Mouse (Mus musculus): ENCODE results near the gene Smok3c. TPM values are rescaled to one million over a fixed set of nuclear protein-coding genes. Genes with fewer than 3 reads are reported as not detected.
"Not testable (repeated sequence)": the region's sequence is repeated elsewhere in the genome, so short reads cannot be mapped to it uniquely, and the experiment has no call there.

Smok3c gene
- polyA plus RNA-seq (2015; fragmentation: Nextera tagmentation; extraction: Ambion mirVana): not detected in 2 replicates

DNA sequence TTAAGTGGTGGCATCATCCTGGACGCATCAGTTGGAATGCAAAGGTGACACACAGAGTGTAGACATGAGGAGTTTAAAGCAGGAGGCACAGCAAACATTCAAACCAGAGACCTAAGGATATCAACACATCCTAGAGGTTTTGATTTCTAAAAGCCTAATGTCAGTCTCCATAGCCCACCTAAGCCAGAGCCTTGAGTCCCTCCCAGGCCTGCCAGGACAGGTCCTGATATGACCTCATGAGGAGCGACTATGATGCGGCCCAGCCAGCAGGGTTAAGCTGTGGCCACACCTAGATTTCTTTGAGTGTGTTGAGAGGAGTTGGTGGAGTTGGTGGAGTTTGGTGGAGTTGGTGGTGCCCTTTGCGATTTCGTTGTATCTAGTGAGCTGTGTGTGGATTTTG is at the start of gene Smok3c:
TSS of gene Smok3c (plus strand) at position 301 of the 400 bp plus-strand sequence.
- H3K9me3 ChIP-seq; H3K36me3 ChIP-seq; H3K27me3 ChIP-seq; ATAC-seq (replicated peaks); H3K4me3 ChIP-seq; H3K4me2 ChIP-seq (replicated peaks); H3K27ac ChIP-seq (replicated peaks); H3K4me1 ChIP-seq; H3K9ac ChIP-seq (replicated peaks): not testable (repeated sequence)
- WGBS: no CpG with 5 or more reads among the region's 5 CpGs

DNA sequence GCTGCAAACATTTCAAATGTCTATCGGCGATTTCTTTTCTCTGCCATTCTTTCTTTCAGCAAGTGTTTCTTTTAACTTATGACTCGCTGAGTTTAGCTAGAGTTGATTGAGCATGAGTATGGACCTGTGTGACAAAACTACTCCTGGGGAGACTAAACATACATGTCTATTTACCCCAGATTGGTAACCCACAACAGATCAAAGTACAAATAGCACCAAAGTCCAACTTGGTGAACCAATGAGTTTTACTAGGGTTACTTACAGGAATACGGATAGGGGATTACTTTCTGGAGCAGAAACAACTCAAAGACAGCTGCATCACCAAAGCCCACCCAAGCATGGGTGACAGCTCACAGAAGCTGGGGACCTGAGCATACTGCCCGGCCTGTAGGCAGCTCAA is 43.6 kb upstream of the Smok3c start:
- no peak overlapping the region for H3K4me3 ChIP-seq
- H3K4me1 ChIP-seq: no peaks in the 10 kb centered on the region
- no peaks in the 10 kb centered on the region for H3K36me3 ChIP-seq
- ATAC-seq (replicated peaks): no peak
- H3K9ac ChIP-seq (replicated peaks): no peak overlapping the region
- H3K27me3 ChIP-seq: no peaks in the 10 kb centered on the region
- no peak overlapping the region for H3K4me2 ChIP-seq (replicated peaks)
- WGBS: 89% methylated on average over 5 of the region's 5 CpGs
- no peaks in the 10 kb centered on the region for H3K9me3 ChIP-seq
- H3K27ac ChIP-seq (replicated peaks): no peak overlapping the region

DNA sequence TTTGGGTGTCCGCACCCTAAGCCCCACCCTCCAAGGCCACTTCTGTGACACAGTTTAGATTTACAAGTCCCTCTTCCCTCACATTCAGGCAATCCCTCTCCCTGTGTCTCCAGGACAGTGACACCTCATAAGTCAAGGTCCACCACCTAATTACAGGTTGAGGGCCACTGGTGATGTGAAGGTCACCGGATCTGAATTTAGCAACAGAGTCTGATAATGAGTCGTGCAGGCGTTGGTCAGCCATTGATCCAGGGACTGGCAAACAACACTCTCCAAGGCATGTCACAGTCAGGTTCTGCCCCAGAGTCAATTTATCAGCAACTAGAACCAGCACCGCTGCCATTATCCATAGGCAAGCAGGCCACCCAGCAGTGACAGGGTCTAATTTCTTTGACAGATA is 40.6 kb upstream of the Smok3c start:
- H3K36me3 ChIP-seq: no peaks in the 10 kb centered on the region
- no peak for ATAC-seq (replicated peaks)
- H3K9ac ChIP-seq (replicated peaks): no peak overlapping the region
- H3K4me3 ChIP-seq: no peak overlapping the region
- WGBS: 97% methylated on average over 5 of the region's 5 CpGs
- no peaks in the 10 kb centered on the region for H3K4me1 ChIP-seq
- no peak overlapping the region for H3K27ac ChIP-seq (replicated peaks)
- H3K9me3 ChIP-seq: no peaks in the 10 kb centered on the region
- H3K27me3 ChIP-seq: no peaks in the 10 kb centered on the region
- H3K4me2 ChIP-seq (replicated peaks): no peak overlapping the region

DNA sequence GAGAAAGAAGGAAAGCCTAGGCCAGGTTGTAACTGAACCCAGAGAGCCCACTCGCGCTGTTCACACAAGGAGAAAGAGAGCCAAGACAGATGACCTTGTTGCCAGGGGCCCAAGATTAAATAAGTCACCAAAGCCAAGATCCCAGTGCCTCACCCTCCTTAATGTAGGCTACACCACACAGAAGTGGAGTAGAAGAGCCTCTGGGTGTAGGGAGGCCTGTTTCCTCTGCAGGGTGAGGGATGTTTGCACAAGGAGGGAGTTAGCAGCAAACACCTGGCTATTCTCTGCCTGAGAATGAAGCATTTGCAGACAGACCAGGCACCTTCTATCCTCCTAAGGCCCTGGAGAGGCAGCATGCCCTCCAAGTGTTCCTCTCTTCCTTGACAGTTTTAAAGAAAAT is 36.5 kb upstream of the Smok3c start:
- WGBS: 96% methylated on average over 2 of the region's 2 CpGs
- Histone ChIP-seq H3K27me3 (no peaks in the 10 kb centered on the region), H3K27ac (replicated peaks) (no peak overlapping the region), H3K4me2 (replicated peaks) (no peak overlapping the region), H3K4me3 (no peak overlapping the region), H3K36me3 (no peaks in the 10 kb centered on the region), H3K9ac (replicated peaks) (no peak overlapping the region), H3K9me3 (no peaks in the 10 kb centered on the region), H3K4me1 (no peaks in the 10 kb centered on the region)
- no peak for ATAC-seq (replicated peaks)

DNA sequence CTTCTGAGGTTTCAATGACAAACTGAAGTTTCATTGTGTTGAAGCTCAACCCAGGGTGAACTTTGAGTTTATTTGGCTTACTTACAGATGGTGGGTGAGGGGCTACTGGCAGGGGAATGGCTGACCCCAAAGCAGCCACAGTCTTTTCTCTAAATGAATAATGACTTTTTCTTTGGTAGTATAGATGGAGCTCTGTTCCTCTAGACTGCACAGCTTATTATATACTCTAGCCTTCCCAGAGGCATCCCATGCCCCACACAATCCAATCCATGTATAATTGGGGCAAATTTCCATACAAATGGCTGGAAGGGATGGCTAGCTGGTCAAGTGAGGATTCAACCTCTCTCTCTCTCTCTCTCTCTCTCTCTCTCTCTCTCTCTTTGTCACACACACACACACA is 36.0 kb upstream of the Smok3c start:
- no peak overlapping the region for H3K9ac ChIP-seq (replicated peaks)
- no peak for ATAC-seq (replicated peaks)

DNA sequence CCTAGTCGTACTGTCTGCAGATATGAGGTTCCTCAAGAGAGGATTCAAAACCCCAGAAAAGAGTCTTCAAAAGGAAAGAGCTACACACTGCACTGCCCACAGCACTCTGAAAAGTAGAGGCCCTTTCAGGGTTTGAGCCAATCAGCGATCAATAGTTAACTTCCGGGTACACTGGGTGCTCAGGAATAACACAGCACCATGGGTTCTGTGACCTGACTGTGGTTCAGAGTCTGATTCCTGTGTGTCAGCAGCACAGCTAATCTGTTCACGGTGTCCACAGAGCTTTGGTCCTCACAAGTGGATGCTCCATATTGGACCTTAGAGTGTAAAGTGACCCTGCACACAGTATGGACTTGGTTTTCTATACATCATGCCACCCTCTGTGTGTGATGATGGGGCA is 33.4 kb upstream of the Smok3c start:
- not testable (repeated sequence) for H3K4me3 ChIP-seq; H3K27ac ChIP-seq (replicated peaks); H3K9me3 ChIP-seq; H3K9ac ChIP-seq (replicated peaks); ATAC-seq (replicated peaks); H3K4me2 ChIP-seq (replicated peaks); H3K27me3 ChIP-seq; H3K4me1 ChIP-seq; H3K36me3 ChIP-seq
- 92% methylated on average over 4 of the region's 4 CpGs for WGBS

More for the DNA sequence above, 36.0 kb upstream of the Smok3c start:
- no peak overlapping the region for H3K4me3 ChIP-seq
- H3K4me1 ChIP-seq: no peaks in the 10 kb centered on the region
- no peaks in the 10 kb centered on the region for H3K27me3 ChIP-seq
- H3K27ac ChIP-seq (replicated peaks): no peak overlapping the region
- no peak overlapping the region for H3K4me2 ChIP-seq (replicated peaks)
- no peaks in the 10 kb centered on the region for H3K9me3 ChIP-seq
- no peaks in the 10 kb centered on the region for H3K36me3 ChIP-seq

DNA sequence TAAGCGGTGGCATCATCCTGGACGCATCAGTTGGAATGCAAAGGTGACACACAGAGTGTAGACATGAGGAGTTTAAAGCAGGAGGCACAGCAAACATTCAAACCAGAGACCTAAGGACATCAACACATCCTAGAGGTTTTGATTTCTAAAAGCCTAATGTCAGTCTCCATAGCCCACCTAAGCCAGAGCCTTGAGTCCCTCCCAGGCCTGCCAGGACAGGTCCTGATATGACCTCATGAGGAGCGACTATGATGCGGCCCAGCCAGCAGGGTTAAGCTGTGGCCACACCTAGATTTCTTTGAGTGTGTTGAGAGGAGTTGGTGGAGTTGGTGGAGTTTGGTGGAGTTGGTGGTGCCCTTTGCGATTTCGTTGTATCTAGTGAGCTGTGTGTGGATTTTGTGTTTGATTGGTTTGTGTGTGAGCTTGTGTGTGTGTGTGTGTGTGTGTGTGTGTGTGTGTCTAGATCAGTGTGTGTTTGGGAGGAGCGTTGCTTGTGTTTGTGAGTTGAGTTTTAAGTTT is 32.0 kb upstream of the Smok3c start, which contains the start of the genes Smok3a and Smok3b:
TSS of gene Smok3a (plus strand) at position 301 of the 519 bp plus-strand sequence.
TSS of gene Smok3b (plus strand) at position 469 of the 519 bp plus-strand sequence.
- H3K36me3 ChIP-seq: not testable (repeated sequence)

DNA sequence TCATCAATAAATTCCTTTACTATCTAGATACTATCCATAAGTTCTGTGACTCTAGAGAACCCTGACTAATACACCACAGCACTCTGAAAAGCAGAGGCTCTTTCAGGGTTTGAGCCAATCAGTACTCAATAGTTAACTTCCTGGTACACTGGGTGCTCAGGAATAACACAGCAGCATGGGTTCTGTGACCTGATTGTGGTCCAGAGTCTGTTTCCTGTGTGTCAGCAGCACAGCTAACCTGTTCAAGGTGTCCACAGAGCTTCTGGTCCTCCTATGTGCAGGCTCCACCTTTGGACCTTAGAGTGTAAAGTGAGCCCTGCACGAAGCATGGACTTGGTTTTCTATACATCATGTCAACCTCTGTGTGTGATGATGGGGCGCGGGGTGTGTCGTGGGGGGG is 20.8 kb downstream of the Smok3c start:
- WGBS: 96% methylated on average over 4 of the region's 4 CpGs
- Histone ChIP-seq H3K4me1 (no peaks in the 10 kb centered on the region), H3K4me3 (no peak overlapping the region), H3K27ac (replicated peaks) (no peak overlapping the region), H3K27me3 (no peaks in the 10 kb centered on the region), H3K36me3 (no peaks in the 10 kb centered on the region), H3K4me2 (replicated peaks) (no peak overlapping the region), H3K9me3 (no peaks in the 10 kb centered on the region), H3K9ac (replicated peaks) (no peak overlapping the region)
- ATAC-seq (replicated peaks): no peak

More for the DNA sequence above, 32.0 kb upstream of the Smok3c start, which contains the start of the genes Smok3a and Smok3b:
- H3K4me3 ChIP-seq; H3K9me3 ChIP-seq; ATAC-seq (replicated peaks); H3K27ac ChIP-seq (replicated peaks); H3K27me3 ChIP-seq; H3K4me1 ChIP-seq; H3K4me2 ChIP-seq (replicated peaks); H3K9ac ChIP-seq (replicated peaks): not testable (repeated sequence)
- 96% methylated on average over 3 of the region's 7 CpGs for WGBS

DNA sequence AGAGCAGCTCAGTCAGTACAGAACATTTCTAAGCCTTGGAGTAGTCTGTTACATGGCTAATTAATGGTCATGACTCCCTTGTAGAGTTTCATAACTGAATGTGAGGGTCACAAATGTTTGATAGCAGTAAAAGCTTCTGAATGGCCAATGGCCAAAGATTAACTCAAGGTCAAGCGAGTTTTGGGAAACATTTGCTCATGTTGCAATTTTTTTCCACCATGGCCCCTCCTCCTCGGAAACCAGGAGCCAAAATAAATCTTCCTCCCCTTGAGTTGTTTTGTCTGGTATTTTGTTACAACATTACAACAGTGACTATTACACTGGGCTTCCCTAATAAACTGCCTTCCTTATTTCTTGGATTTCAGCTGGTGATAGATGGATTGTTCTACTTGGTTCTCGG is 22.7 kb downstream of the Smok3c start:
- WGBS: 81% methylated on average over 3 of the region's 3 CpGs
- no peak overlapping the region for H3K4me2 ChIP-seq (replicated peaks)
- H3K27ac ChIP-seq (replicated peaks): no peak overlapping the region
- H3K27me3 ChIP-seq: no peaks in the 10 kb centered on the region
- H3K4me1 ChIP-seq: no peaks in the 10 kb centered on the region
- no peaks in the 10 kb centered on the region for H3K36me3 ChIP-seq
- no peaks in the 10 kb centered on the region for H3K9me3 ChIP-seq
- no peak for ATAC-seq (replicated peaks)
- H3K9ac ChIP-seq (replicated peaks): no peak overlapping the region
- no peak overlapping the region for H3K4me3 ChIP-seq

DNA sequence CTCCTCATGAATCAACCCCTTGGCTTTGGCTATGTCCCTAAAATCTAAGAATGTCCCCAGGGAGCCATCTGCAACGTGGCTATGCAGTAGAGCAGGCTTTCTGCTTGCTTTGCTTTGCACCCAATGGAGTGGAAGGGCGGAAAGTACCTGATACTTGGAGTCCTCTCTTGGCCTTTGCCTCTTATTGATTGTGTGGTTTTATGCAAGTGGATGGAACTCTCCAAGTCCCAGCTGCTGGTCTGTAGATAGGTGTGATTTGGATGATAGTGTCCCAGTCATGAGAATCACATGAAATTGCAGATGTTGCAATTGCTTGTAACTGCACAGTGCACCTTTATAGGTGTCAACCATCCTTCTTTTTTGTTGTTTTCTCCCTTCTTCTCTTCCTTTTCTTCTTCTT is 23.2 kb downstream of the Smok3c start:
- Histone ChIP-seq H3K4me3 (no peak overlapping the region), H3K27me3 (no peaks in the 10 kb centered on the region), H3K9me3 (no peaks in the 10 kb centered on the region), H3K4me1 (no peaks in the 10 kb centered on the region), H3K27ac (replicated peaks) (no peak overlapping the region), H3K9ac (replicated peaks) (no peak overlapping the region), H3K36me3 (no peaks in the 10 kb centered on the region), H3K4me2 (replicated peaks) (no peak overlapping the region)
- WGBS: 59% methylated on average over 2 of the region's 2 CpGs
- no peak for ATAC-seq (replicated peaks)

DNA sequence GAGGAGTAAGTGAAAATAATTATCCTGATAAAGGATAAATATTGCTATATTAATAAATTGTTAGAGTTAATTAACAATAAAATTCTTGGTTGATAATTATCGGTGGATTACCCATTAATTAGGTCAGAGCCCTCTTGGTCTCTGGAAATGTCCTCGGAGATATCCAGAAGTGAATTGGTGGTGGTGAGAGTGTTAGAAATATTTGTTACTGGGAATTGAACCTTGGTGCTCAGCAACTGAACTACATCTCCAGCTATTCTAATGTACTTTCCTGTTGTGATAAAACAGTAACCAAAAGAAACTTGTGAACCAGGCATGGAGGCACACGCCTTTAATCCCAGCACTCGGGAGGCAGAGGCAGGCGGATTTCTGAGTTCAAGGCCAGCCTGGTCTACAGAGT is 27.5 kb downstream of the Smok3c start:
- H3K36me3 ChIP-seq: no peaks in the 10 kb centered on the region
- H3K4me1 ChIP-seq: peaks cover 2% of the 10 kb centered on the region; the same call in 1 of the 2 replicates
- H3K4me2 ChIP-seq (replicated peaks): no peak overlapping the region
- H3K4me3 ChIP-seq: no peak overlapping the region
- no peaks in the 10 kb centered on the region for H3K27me3 ChIP-seq
- H3K9ac ChIP-seq (replicated peaks): no peak overlapping the region
- H3K27ac ChIP-seq (replicated peaks): no peak overlapping the region
- no peak for ATAC-seq (replicated peaks)
- WGBS: 88% methylated on average over 5 of the region's 5 CpGs
- H3K9me3 ChIP-seq: no peaks in the 10 kb centered on the region

DNA sequence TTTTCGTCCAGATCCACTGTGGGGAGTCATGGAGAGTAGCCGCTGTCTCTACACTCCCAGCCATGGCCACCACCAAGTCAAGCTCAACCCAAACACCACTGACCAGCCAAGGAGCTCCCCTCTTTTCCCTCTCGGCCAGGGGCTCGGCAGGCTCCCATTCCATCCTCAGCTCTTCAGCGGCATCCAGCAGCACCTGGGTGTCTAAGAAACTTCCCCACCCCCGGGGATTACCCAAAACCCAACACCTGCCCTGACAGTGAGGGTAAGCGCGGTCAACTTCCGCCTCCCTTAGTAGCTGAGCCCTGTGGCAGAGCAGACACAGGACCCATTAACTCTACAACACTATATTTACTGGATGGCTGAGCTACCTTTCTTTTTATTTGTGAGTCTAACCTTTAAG is 28.5 kb downstream of the Smok3c start:
- no peaks in the 10 kb centered on the region for H3K9me3 ChIP-seq
- no peak overlapping the region for H3K9ac ChIP-seq (replicated peaks)
- no peak overlapping the region for H3K4me2 ChIP-seq (replicated peaks)
- peaks cover 9% of the 10 kb centered on the region for H3K4me1 ChIP-seq
- ATAC-seq (replicated peaks): no peak
- no peak overlapping the region for H3K27ac ChIP-seq (replicated peaks)
- no peaks in the 10 kb centered on the region for H3K27me3 ChIP-seq
- no peaks in the 10 kb centered on the region for H3K36me3 ChIP-seq
- H3K4me3 ChIP-seq: no peak overlapping the region
- WGBS: 87% methylated on average over 9 of the region's 9 CpGs

DNA sequence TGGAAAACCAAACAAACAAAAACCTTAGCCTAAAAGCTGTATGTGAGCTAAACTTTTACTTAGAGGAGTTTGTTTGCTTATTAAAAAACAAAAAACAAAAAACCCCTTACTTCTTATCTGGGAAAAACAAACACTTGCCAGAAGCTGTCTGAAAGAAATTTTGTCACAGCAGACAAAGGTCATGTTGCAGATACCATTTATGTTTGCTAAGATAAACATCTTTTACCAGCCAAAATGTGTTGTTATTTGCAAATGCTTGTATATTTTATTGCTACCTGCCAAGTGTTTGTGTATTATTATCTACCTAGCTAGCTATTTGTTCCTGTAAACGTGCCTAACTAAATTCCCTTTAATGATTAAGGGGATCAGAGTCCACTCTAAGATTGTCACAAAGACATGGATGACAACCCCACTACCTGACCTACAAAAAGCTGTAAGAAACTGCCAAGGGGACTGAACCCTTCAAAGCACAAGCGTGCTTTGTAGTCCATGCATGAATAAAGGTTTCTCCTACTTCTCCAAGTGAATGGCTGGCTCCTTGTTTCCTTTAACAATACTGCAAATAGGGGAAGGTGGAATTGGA is 30.4 kb downstream of the Smok3c start:
- H3K4me3 ChIP-seq: no peak overlapping the region
- ATAC-seq (replicated peaks): no peak
- 79% methylated on average over 2 of the region's 2 CpGs for WGBS
- H3K4me1 ChIP-seq: peaks cover 27% of the 10 kb centered on the region
- H3K4me2 ChIP-seq (replicated peaks): no peak overlapping the region
- H3K9ac ChIP-seq (replicated peaks): no peak overlapping the region
- H3K9me3 ChIP-seq: no peaks in the 10 kb centered on the region
- no peaks in the 10 kb centered on the region for H3K27me3 ChIP-seq
- no peaks in the 10 kb centered on the region for H3K36me3 ChIP-seq
- no peak overlapping the region for H3K27ac ChIP-seq (replicated peaks)

Measured in forebrain, embryonic 15.5 days (tissue).